Mouse (Mus musculus) stomach, postnatal 0 days (tissue): ENCODE data around the gene Gm29094.
"Not testable (repeated sequence)": the region's sequence is repeated elsewhere in the genome, so short reads cannot be mapped to it uniquely, and the experiment has no call there.

Source experiments
- CTCF ChIP-seq: IDR thresholded peaks from 2 replicates; pipeline ENCODE4 v1.5.1; 2016; ENCODE audit warnings: antibody characterized with exemption, low read depth, mild to moderate bottlenecking, moderate library complexity
- EP300 ChIP-seq: optimal IDR thresholded peaks from 2 replicates; pipeline ENCODE3; 2016; ENCODE audit warnings: antibody characterized with exemption

GRCm38 (mm10) chr9:89198349-89198748, 830 bp upstream of the Gm29094 start:
- TF ChIP-seq CTCF, EP300: not testable (repeated sequence)
